Mouse (Mus musculus): Measurements from ENCODE around the gene Il17ra.

Il17ra gene

DNA sequence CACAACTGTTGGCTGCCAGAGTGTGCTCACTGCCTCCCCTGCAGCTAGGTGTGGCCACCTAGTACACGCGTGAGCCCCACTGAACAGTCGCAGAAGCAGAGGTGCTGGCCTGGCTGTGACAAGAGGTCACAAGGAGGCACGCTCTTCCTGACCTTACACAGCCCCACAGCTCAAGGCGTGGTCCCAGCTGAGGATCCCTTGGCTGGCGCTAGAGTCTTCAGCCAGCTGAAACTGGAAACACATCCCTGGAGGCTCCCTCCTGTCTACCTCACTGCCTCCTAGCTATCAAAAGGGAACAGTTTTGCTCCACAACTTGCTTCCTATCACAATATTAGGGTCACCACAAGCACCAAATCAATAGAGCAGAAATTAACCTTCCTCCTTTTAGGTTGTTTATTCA lies 48.2 kb downstream of the Il17ra start:
- no peak for DNase-seq

DNA sequence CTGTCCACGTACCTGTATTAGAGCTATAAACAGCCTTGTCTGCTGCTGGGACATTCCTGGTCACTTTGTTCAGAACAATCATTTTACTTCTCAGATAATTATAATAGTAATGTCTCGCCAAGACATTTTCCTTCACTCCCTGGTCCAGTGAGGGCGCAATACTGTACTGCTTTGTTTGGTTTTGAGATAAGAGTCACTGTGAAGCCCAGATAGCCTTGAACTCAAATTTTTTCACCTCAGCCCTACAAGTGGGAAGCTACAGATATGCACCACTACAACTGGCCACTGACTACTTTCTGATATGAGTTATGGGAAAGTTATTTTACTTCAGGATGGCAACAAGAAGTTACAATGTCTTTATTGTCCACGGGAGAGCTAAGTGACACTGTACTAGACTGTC lies 53.4 kb downstream of the Il17ra start:
- DNase-seq, result no peak

DNA sequence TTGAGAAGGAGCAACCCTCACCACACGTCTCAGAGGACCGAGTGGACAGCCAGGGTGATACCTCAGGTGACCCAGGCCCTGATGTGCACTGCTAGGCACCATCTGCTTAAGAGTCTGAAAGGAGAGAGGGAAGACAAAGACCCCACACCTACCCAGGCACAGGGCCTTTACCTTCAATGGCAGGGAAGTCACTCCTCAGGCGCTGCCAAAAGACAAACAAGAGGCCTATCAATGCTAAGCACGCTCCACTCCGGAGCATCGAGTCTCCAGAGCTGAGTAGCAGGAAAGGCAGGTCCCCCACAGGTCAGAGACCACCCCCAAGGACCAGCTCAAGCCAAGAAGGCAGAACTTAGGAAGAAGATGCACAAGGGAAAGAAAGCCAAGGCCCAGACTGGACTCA lies 53.8 kb downstream of the Il17ra start:
- DNase-seq, result no peak

DNA sequence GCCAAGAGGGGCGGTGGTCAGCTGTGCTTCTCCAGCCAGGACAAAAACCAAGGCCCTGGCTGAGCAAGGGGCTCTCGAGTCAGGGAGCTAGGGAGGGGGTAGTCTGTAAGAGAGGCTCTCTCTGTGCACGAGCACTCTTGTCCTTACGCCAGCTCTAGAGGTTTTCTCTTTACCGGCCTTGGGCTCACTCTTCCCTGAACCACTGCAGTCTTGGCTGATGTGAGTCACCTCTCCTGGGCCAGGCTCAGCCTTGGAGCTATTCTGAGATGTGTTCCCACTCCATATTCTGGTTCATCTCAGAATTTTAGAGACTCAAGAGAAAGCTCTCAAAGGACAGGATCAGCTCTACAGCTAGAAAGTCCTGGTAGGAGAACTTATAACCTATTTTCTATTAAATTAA lies 54.3 kb downstream of the Il17ra start:
- DNase-seq, result no peak

DNA sequence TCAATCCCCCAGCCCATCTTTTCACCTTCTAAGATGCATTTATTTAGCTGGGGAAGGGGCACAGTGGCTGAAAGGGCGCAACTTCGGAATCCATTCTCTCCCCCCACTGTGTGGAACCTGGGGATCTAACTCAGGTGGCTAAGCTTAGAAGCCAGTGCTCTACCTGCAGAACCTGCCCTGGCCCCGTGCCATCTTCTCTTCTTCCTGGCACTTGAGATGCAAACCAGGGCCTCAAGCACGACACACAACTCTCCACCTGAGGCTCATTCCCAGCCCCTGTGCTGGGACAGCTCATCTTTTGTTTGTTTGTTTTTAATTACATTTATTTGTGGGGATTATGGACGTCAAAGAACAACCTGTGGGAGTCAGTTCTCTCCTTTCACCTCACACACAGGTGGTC lies 56.6 kb downstream of the Il17ra start:
- no peak for DNase-seq

DNA sequence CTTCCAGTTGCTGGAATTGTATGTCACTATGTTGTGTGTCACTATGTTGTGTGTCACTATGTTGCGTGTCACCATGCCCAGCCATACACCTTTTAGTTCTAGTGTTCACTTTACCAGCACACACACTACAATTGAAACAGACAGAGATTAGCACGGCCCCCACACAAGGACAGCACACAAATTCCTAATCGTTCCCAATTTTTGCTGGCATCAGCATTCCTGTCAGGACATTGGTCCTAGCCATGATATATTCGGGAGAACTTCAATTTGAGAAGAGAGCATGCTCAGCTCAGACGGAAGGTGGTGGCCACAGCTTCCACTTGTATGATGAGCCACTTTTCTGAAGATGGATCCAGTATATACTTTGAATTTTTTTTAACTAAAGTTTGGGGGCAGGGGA lies 61.7 kb downstream of the Il17ra start:
- no peak for DNase-seq

DNA sequence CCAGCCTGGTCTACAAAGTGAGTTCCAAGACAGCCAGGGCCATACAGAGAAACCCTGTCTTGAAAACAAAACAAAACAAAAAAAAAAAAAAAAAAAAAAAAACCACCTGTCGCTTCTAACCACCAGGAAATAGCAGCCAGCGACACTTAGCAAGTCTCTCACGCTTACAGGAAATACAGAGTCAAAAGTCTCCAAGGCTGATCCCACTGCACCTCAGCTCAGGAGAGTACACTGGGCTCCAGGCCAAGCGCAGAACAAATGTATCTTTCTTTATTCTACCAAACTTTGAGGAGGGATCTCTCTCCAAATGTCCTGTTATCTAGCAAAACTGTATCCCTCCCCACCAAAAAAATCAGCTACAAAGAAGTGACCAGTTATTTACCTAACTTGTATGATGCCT lies 66.1 kb downstream of the Il17ra start:
- DNase-seq, result no peak

DNA sequence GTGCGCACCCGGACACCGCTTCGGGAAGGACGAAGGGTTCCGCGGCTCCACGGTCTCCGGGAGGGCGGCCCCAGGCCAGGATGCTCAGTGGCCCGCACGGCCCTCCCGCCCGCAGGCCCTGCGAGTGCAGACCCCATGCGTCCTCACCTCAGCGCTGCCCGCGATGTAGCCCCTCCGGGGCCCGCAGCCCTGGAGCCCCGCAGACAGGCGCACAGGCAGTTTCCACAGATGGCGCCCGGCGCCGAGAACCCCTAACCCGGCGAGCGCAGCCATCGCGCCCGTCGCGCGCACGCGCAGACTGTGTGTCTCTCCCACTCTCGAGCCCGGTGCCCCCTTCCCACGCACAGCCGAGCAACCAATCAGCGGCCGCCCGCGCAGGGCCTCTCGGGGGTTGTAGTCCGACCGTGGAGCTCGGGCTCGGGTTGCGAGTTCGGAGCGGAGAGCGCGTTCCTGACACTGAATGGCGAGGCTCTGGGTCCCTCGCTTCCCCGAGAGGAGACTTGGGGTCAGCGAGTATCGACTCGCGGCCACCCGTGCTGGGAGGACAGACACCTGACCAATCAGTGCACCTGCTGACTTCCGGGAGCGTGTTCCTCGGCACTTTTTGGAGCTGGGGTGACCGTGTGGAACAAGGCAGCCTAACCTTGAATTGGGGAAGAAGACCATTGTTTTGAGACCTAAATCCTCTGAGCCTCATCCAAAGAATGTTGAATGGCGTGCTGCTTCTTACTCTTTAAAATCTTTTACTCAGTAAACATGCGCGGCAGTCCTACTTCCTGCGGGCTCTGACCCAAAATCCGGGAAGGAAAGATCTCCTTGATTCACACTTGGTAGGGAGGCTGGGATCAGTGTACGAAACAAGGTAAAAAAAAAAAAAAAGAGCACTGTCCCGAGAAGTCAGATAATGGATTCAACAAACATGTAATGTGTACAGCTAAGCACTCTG lies 68.2 kb downstream of the Il17ra start, which contains the start of gene Hdhd5:
TSS of gene Hdhd5 (minus strand) at position 300 of the 946 bp plus-strand sequence.
- peak; percentile 90 to 92 for DNase-seq

DNA sequence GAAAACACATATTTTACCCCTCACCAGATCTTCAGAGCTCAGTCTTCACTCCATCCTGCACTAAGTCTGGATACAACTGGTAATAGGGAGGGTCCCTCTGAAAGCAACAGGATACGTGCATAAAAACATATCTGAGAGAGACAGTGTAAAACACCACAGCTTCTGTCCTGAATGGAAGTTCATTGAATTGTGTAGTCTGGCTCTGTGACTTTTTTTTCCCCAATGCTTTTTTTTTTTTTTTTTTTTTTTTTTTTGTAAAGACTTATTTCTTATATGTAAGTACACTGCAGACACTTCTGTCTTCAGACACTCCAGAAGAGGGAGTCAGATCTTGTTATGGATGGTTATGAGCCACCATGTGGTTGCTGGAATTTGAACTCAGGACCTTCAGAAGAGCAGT lies 69.5 kb downstream of the Il17ra start:
- no peak for DNase-seq

DNA sequence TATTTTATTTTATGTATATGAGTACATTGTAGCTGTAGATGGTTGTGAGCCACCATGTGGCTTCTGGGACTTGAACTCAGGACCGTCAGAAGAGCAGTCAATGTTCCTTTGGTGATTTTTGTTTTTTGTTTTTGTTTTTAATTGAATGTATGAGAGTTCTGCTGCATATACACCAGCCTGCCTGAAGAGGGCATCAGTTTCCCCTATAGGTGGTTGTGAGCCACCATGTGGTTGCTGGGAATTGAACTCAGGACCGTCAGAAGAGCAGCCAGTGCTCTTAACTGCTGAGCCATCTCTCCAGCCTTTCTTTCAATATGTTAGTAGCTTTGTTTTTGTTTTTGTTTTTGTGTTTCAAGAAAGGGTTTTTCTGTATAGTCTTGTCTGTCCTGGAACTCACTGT lies 73.3 kb downstream of the Il17ra start:
- no peak for DNase-seq

All from lung, adult 18-20 months (tissue).